Mouse (Mus musculus) ES-Bruce4 (cell line): ENCODE results near the gene Olfr90.

Experiments
- CTCF ChIP-seq: IDR thresholded peaks from one replicate; pipeline ENCODE4 v1.8.1; 2011; ENCODE audit warnings: low read depth, low read length
- EP300 ChIP-seq: IDR thresholded peaks from 2 replicates; pipeline ENCODE4 v1.6.1; 2011; ENCODE audit warnings: low read depth, low read length; ENCODE audit not compliant: insufficient read depth

- TF ChIP-seq EP300, result no peak
- no peak for TF ChIP-seq CTCF
Observed at GRCm38 (mm10) chr17:37063686-37064495, 24.4 kb downstream of the Olfr90 start.
